Mouse (Mus musculus) spleen, adult 12 weeks (tissue): ENCODE measurements at regions not wholly inside any gene's neighbourhood (a gene's known extent, or its start where the extent isn't known, plus 50 kb on each side); places are given as distances from the start of the nearest gene placed in this dataset.

Source experiments
- DNase-seq: peaks from one replicate; pipeline ENCODE4 v3.0.0; 2022; ENCODE audit warnings: low spot score

GRCm38 (mm10) chr15:93785846-93786412 is 190.2 kb upstream of the Prickle1 start:
- no peak for DNase-seq

DNA sequence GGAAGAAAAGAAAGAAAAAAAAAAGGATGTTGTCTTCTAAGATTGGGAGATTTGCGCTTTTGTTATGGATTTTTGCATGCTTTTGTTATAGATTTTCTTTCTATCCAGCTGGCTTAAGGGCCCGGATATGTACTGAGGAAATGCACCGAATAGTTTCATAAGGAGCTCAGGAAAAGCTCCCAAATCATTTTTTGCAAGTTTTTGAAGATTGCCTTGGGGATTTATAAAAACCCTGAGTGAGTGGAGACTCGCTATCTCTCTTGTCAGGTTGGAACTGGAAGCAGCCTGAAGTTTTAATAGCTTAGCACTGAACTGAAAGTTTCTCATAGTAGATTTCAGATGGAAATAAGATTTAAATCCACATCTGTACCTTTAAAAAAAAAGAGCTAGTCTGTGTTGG is 188.0 kb upstream of the Prickle1 start:
- DNase-seq, result no peak

GRCm38 (mm10) chr15:93775199-93775745 is 179.6 kb upstream of the Prickle1 start:
- no peak for DNase-seq

DNA sequence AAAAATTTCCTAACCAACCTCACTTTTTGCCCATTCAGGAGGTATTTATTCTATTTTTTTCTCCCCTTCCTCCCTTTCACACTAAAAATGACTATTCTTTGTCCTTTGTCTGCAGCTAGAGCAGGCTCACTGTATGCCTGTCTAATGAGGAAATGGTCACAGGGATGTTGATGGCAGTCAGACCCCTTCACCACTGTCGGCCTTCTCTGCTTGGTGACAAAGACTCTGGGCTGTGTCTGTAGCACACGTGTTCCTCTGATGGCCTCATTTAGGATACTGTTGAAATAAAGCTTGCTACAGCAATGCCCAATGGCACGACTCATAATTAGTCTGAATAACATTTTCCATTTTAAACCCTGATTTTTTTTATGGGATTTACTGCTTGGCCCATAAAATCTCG is 178.6 kb upstream of the Prickle1 start:
- no peak for DNase-seq

- DNase-seq, result no peak
These were observed 171.3 kb upstream of the Prickle1 start for GRCm38 (mm10) chr15:93766981-93767380.

GRCm38 (mm10) chr15:93763047-93763446 is 167.4 kb upstream of the Prickle1 start:
- no peak for DNase-seq

- DNase-seq, result no peak
These were observed 162.6 kb upstream of the Prickle1 start for GRCm38 (mm10) chr15:93758204-93758836.

- no peak for DNase-seq
These were observed 160.3 kb upstream of the Prickle1 start for GRCm38 (mm10) chr15:93755989-93756388.

GRCm38 (mm10) chr15:93751817-93752216 is 156.1 kb upstream of the Prickle1 start:
- DNase-seq, result no peak

DNA sequence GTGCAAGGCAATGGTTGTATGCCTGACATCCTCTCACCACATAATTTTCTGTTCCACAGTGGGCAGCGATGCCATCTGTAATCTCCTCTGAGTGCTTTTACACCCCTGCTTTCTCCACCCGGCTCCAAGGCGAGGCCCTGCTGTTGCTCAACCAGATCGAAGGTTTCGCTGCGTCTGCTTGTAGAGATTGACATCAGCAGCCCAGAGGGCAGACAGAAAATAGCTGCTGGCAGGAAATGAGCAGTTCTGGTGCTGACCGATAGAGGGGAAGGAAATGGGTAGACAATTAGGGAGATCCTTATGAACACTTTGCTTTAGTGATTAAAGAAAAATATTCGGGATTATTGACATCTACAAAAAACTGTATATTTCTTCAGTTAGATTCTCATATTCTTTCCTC is 155.3 kb upstream of the Prickle1 start:
- no peak for DNase-seq

- DNase-seq, result no peak
These were observed 148.7 kb upstream of the Prickle1 start for GRCm38 (mm10) chr15:93744191-93744945.

DNA sequence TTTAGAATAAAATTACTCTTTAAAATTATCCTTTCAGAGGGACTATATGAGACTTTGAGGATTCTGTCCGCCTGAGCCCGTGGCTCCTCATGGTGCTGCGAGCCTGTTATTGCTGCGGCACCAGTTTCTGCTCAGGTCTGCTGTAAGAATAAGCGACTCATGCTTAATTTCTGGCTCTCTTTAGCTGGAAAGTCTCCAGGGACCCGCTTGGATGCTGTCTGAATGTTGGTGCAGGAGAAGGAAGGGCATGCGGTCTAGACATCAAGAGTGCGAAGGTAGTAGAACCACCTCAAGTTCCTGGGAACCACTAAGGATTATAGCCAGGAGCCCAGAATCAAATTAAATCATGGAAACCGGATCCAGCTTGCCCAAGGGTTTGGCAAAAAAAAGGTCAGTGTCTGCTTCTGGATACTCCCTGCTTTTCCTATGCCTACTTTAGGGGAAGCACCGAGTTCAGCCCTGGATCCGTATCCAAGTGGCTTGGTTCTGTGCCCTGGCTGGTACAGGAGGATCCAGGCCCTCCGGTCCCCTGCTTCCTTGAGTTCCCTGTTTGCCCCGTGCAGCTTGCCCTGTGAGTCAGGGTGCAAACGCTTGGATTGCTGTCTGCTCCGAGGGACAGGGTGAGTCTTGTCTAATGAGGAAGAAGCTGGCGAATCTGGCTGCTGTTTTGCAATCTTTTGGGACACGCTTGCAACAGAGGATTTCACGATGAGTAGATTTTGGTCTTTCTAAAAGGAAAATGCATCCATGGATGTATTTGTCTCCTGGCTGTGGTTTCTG is 138.2 kb upstream of the Prickle1 start:
- DNase-seq, result no peak

- DNase-seq, result no peak
These were observed 137.1 kb upstream of the Prickle1 start for GRCm38 (mm10) chr15:93732825-93733224.

GRCm38 (mm10) chr15:93731161-93731560 is 135.5 kb upstream of the Prickle1 start:
- no peak for DNase-seq

DNA sequence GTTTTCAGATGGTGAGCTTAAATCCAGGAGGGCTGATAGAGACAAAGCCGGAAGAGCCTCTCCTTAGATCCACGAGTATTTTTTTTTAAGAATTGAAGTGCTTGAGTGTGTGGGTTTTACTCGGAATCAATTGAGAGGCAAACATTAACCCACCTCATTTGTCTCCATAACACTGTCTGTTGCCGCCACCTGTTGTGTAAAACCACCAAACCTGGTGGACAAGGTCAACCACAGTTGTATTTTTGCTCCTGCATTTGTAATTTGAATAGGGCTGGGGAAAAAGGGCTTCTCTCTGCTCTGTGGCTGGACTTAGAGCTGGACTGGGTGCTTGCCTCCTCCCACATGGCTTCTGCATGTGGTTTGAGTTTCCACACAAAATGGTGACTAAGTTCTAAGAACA is 119.8 kb upstream of the Prickle1 start:
- DNase-seq, result no peak

- no peak for DNase-seq
These were observed 117.7 kb upstream of the Prickle1 start for GRCm38 (mm10) chr15:93713428-93713827.

DNA sequence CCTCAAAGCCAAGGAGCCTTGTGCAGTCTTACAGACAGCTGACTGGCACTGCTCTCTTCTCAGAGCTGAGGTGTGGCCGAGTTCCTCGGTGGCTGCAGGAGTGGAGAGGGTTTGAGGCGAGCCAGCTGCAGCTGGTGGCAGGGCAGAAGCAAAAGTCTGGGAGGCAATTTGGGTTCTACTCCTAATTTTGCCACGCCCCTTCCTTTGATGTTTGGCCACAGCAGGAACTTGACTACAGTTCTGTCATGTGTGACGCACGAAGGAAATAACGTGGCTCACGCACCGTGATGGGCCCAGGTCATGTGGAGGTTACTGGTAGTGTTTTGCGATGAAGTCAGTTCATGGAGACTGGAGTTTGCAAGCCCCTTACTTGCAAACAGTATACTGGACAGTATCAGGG is 116.9 kb upstream of the Prickle1 start:
- DNase-seq, result peak; percentile 11

- DNase-seq, result no peak
These were observed 115.6 kb upstream of the Prickle1 start for GRCm38 (mm10) chr15:93711150-93711784.

GRCm38 (mm10) chr15:93710493-93711149 is 114.9 kb upstream of the Prickle1 start:
- DNase-seq, result no peak

DNA sequence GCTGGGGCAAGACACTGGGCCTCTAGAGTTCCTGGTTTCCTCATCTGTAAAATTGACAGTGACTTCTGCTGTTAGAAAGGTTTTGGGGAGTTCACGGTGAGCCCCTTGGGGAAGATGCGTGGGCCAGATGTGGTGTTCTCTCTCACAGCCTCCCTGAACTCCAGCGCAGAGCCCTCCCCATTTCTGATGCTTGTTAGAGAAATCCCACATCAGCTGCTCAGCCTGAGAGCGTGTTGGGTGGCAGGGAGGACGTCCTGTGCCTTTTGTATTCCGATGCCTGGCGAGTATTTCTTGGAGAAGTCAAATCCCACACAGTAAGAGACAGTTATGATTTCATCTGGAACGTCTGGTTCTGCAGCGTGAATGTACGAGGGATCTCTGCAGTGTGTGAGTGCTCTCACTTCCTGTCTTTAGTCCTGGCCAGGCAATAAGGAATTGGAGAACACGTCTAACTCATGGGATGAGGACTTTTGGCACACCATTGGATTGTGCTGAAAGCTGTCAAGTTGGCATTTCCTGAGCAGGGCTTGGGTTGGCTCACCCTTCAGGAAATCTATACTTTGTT is 110.8 kb upstream of the Prickle1 start:
- DNase-seq, result no peak

GRCm38 (mm10) chr15:93705651-93706050 is 110.0 kb upstream of the Prickle1 start:
- no peak for DNase-seq
